Mouse (Mus musculus) spleen, adult 2 months (tissue): ENCODE data around the gene Rrp1b.

Experiments used
- CTCF ChIP-seq: fragments of 200-500 bp; IDR thresholded peaks from 2 replicates; pipeline ENCODE4 v1.5.1; 2011; ENCODE audit warnings: mild to moderate bottlenecking, inconsistent platforms; ENCODE audit not compliant: insufficient read depth, insufficient read length, insufficient replicate concordance; ENCODE audit errors: extremely low read depth
- POLR2A ChIP-seq: fragments of 200-500 bp; IDR thresholded peaks from 2 replicates; pipeline ENCODE4 v1.6.1; 2011; ENCODE audit warnings: low read depth, low read length, inconsistent platforms

GRCm38 (mm10) chr17:31986915-31987314 is 49.0 kb upstream of the Rrp1b start:
- TF ChIP-seq CTCF (no peak), POLR2A (no peak)
